Mouse (Mus musculus) hindbrain, postnatal 0 days (tissue): ENCODE measurements at regions not wholly inside any gene's neighbourhood (a gene's known extent, or its start where the extent isn't known, plus 50 kb on each side); places are given as distances from the start of the nearest gene placed in this dataset.

Experiments used
- ATAC-seq: fragments of 200-750 bp; cut with Nextera tagmentation; 2 replicates; pipeline ENCODE4 v1.8.0; 2017; ENCODE audit warnings: mild to moderate bottlenecking, moderate TSS enrichment, moderate library complexity
- DNase-seq: peaks from one replicate; pipeline ENCODE4 v3.0.0-alpha.2; 2015; ENCODE audit warnings: low spot score
- H3K27ac ChIP-seq: fragments of 300-500 bp; sonication (generic); 2 replicates; pipeline ENCODE4 v1.5.1; 2014; ENCODE audit warnings: mild to moderate bottlenecking
- H3K27me3 ChIP-seq: fragments of 300-500 bp; sonication (generic); 2 replicates; pipeline ENCODE4 v1.6.1; 2014; ENCODE audit warnings: low read length, mixed read lengths; ENCODE audit not compliant: insufficient read depth
- H3K36me3 ChIP-seq: fragments of 300-500 bp; sonication (generic); 2 replicates; pipeline ENCODE4 v1.6.1; 2014; ENCODE audit warnings: low read length, mixed read lengths; ENCODE audit not compliant: insufficient read depth
- H3K4me1 ChIP-seq: fragments of 300-500 bp; sonication (generic); 2 replicates; pipeline ENCODE4 v1.6.1; 2014; ENCODE audit warnings: antibody characterized with exemption, low read length, mixed read lengths; ENCODE audit not compliant: insufficient read depth
- H3K4me2 ChIP-seq: fragments of 300-500 bp; sonication (generic); 2 replicates; pipeline ENCODE4 v1.6.1; 2014; ENCODE audit warnings: low read depth, mild to moderate bottlenecking, low read length, moderate library complexity, mixed read lengths
- H3K4me3 ChIP-seq: fragments of 300-500 bp; sonication (generic); 2 replicates; pipeline ENCODE4 v1.5.1; 2014; ENCODE audit warnings: low read length
- H3K9ac ChIP-seq: fragments of 300-500 bp; sonication (generic); replicated peaks from 2 replicates; pipeline ENCODE4 v1.6.1; 2014; ENCODE audit warnings: mild to moderate bottlenecking, low read length, moderate library complexity, mixed read lengths
- H3K9me3 ChIP-seq: fragments of 300-500 bp; sonication (generic); 2 replicates; pipeline ENCODE4 v1.6.1; 2016; ENCODE audit warnings: low read length, mixed read lengths
- CTCF ChIP-seq: IDR thresholded peaks from 2 replicates; pipeline ENCODE4 v1.5.1; 2016; ENCODE audit warnings: antibody characterized with exemption, control low read depth, low read depth
- WGBS: fragments of 180-500 bp; shearing (Covaris S2); extraction: QIAGEN DNeasy Blood & Tissue Kit; methylation state at CpG from one replicate; pipeline ENCODE4 v1.1.7; 2014; 5-methylcytosine and 5-hydroxymethylcytosine counted together

- Histone ChIP-seq H3K9me3 (no peaks in the 10 kb centered on the region), H3K4me3 (no peak overlapping the region), H3K36me3 (no peaks in the 10 kb centered on the region), H3K4me1 (no peaks in the 10 kb centered on the region), H3K27me3 (no peaks in the 10 kb centered on the region), H3K4me2 (no peak overlapping the region), H3K9ac (no peak overlapping the region), H3K27ac (no peak overlapping the region)
- no peak for TF ChIP-seq CTCF
- 35% methylated on average over 5 of the region's 5 CpGs for WGBS
- DNase-seq (peak; percentile 42), ATAC-seq (no peak)
Observed at GRCm38 (mm10) chr12:6307248-6307963, 931.9 kb upstream of the Klhl29 start.

GRCm38 (mm10) chr12:6287622-6288021 lies 912.1 kb upstream of the Klhl29 start:
- DNase-seq (no peak), ATAC-seq (no peak)
- H3K9ac ChIP-seq, result no peak overlapping the region
- no peaks in the 10 kb centered on the region for H3K9me3 ChIP-seq
- WGBS, result 93% methylated on average over 5 of the region's 5 CpGs
- H3K4me1 ChIP-seq, result no peaks in the 10 kb centered on the region
- no peak overlapping the region for H3K4me2 ChIP-seq
- no peak overlapping the region for H3K27ac ChIP-seq
- H3K27me3 ChIP-seq, result no peaks in the 10 kb centered on the region
- H3K4me3 ChIP-seq, result no peak overlapping the region
- no peak for TF ChIP-seq CTCF
- no peaks in the 10 kb centered on the region for H3K36me3 ChIP-seq

GRCm38 (mm10) chr12:6263962-6264361 lies 888.5 kb upstream of the Klhl29 start:
- no peak for ATAC-seq
- Histone ChIP-seq H3K9ac (no peak overlapping the region), H3K27me3 (no peaks in the 10 kb centered on the region), H3K4me3 (no peak overlapping the region), H3K27ac (no peak overlapping the region), H3K9me3 (no peaks in the 10 kb centered on the region), H3K36me3 (no peaks in the 10 kb centered on the region), H3K4me2 (no peak overlapping the region), H3K4me1 (no peaks in the 10 kb centered on the region)
- no peak for DNase-seq
- 80% methylated on average over 2 of the region's 2 CpGs for WGBS
- no peak for TF ChIP-seq CTCF
